Comparison of ENCODE assay signal across 17 mouse cellular contexts in genomic region chr4:81899961-81900540, GRCm38 (mm10).
A peak's percentile ranks its signal among the peaks of the same experiment; 100 is the strongest.
DNase-seq lines count a peak whose midpoint lies in the region; ATAC-seq and TF ChIP-seq lines count a peak whose summit lies in the region.
"Had no signal": no experiment of that assay in that cellular context is flagged by ENCODE, and none has a peak within 500 bp of the region (broad histone marks: within the 10 kb centered on the region; RNA-seq: fewer than 3 reads in every experiment).

No protein-coding gene starts in this region.

- WGBS in heart, embryonic 12.5 days: 35% methylated on average over 5 of the region's 5 CpGs
- 85% methylated on average over 5 of the region's 5 CpGs for WGBS in hindbrain, embryonic 14.5 days

- no peak overlapping the region for H3K4me2 ChIP-seq in heart, embryonic 12.5 days
- H3K4me2 ChIP-seq in hindbrain, embryonic 14.5 days (replicated peaks): no peak overlapping the region
- H3K4me2 ChIP-seq: hindbrain, embryonic 15.5 days; limb, embryonic 13.5 days; neural tube, embryonic 12.5 days had no signal

- no peak for TF ChIP-seq CTCF in gastrocnemius, adult 2 months (IDR thresholded peaks at IDR 0.05)

- no peak overlapping the region for H3K4me3 ChIP-seq in gastrocnemius, adult 2 months
- H3K4me3 ChIP-seq in heart, embryonic 12.5 days: no peak overlapping the region
- H3K4me3 ChIP-seq in hindbrain, embryonic 14.5 days (replicated peaks; ENCODE audit: low read length): no peak overlapping the region
- H3K4me3 ChIP-seq: hindbrain, embryonic 15.5 days; limb, embryonic 13.5 days; neural tube, embryonic 12.5 days had no signal

- intact Hi-C loops in gastrocnemius, adult 2 months (cut with DNase I): loop anchor here (5.0 kb wide), 1 partner anchor 318 kb away; no protein-coding TSS in a partner anchor

- DNase-seq in gastrocnemius, adult 2 months: peak; percentile 47
- no peak for DNase-seq in gastrocnemius, postnatal 4 days (ENCODE audit: low spot score in 2 of 2)
- peak; percentile 5 for DNase-seq in right cerebral cortex, postnatal 25 days
- DNase-seq in right cerebral cortex, postnatal 4 days: no peak
- DNase-seq in telencephalon, adult 2 months (ENCODE audit: low read depth, low spot score): peak; percentile 39
- no peak for DNase-seq in hindbrain, embryonic 14.5 days (ENCODE audit: low spot score)
- DNase-seq in retina, postnatal 1 day: no peak
- DNase-seq: adrenal gland, postnatal 25 days; embryo, embryonic 11 days; kidney, postnatal 14 days; liver, postnatal 0 days; thymus, adult 18-20 months had no signal

- H3K9ac ChIP-seq in heart, embryonic 12.5 days: no peak overlapping the region
- no peak overlapping the region for H3K9ac ChIP-seq in hindbrain, embryonic 14.5 days
- H3K9ac ChIP-seq: hindbrain, embryonic 15.5 days; limb, embryonic 13.5 days; liver, postnatal 0 days; neural tube, embryonic 12.5 days had no signal

- no peak for ATAC-seq in heart, embryonic 12.5 days (ENCODE audit: insufficient number of reproducible peaks, low FRiP score)
- no peak for ATAC-seq in hindbrain, embryonic 14.5 days (ENCODE audit: low FRiP score)
- ATAC-seq: liver, postnatal 0 days; midbrain, embryonic 16.5 days had no signal

- no peaks in the 10 kb centered on the region for H3K36me3 ChIP-seq in heart, embryonic 12.5 days
- no peaks in the 10 kb centered on the region for H3K36me3 ChIP-seq in hindbrain, embryonic 14.5 days (replicated peaks; ENCODE audit: control insufficient read depth, insufficient read depth)
- H3K36me3 ChIP-seq: hindbrain, embryonic 15.5 days; limb, embryonic 13.5 days; neural tube, embryonic 12.5 days had no signal

- no peaks in the 10 kb centered on the region for H3K27me3 ChIP-seq in heart, embryonic 12.5 days (replicated peaks)
- H3K27me3 ChIP-seq in hindbrain, embryonic 14.5 days (ENCODE audit: control insufficient read depth, insufficient read depth, low read length): no peaks in the 10 kb centered on the region
- H3K27me3 ChIP-seq: hindbrain, embryonic 15.5 days; limb, embryonic 13.5 days; neural tube, embryonic 12.5 days had no signal

- H3K27ac ChIP-seq in gastrocnemius, adult 2 months: peak overlapping the region; percentile 80
- peak overlapping the region; percentile 69 for H3K27ac ChIP-seq in heart, embryonic 12.5 days (ENCODE audit: poor library complexity, severe bottlenecking)
- no peak overlapping the region for H3K27ac ChIP-seq in hindbrain, embryonic 14.5 days
- H3K27ac ChIP-seq: hindbrain, embryonic 15.5 days; limb, embryonic 13.5 days; neural tube, embryonic 12.5 days had no signal

- peaks cover 11% of the 10 kb centered on the region for H3K4me1 ChIP-seq in heart, embryonic 12.5 days (replicated peaks)
- H3K4me1 ChIP-seq in hindbrain, embryonic 14.5 days (replicated peaks; ENCODE audit: control insufficient read depth, insufficient read depth, low read length): no peaks in the 10 kb centered on the region
- H3K4me1 ChIP-seq: hindbrain, embryonic 15.5 days; limb, embryonic 13.5 days; neural tube, embryonic 12.5 days had no signal

- H3K9me3 ChIP-seq in heart, embryonic 12.5 days (replicated peaks): no peaks in the 10 kb centered on the region
- H3K9me3 ChIP-seq in hindbrain, embryonic 14.5 days (ENCODE audit: control insufficient read depth, low read length): peaks cover 3% of the 10 kb centered on the region; the same call in 1 of the 2 replicates
- H3K9me3 ChIP-seq: hindbrain, embryonic 15.5 days; limb, embryonic 13.5 days; neural tube, embryonic 12.5 days had no signal

Comparison
In these comparisons a context has a peak if more than half of its experiments do, and no peak if none do; other contexts are left out.
1. DNase-seq: peak in gastrocnemius, adult 2 months (single experiment), right cerebral cortex, postnatal 25 days (single experiment) and telencephalon, adult 2 months (single experiment); none in gastrocnemius, postnatal 4 days (0 of 2), right cerebral cortex, postnatal 4 days (single experiment), hindbrain, embryonic 14.5 days (single experiment) and retina, postnatal 1 day (single experiment).